Mouse (Mus musculus) stomach, postnatal 0 days (tissue): ENCODE measurements around the gene Lias.

ENCODE experiments used
- CTCF ChIP-seq: IDR thresholded peaks from 2 replicates; pipeline ENCODE4 v1.5.1; 2016; ENCODE audit warnings: antibody characterized with exemption, low read depth, mild to moderate bottlenecking, moderate library complexity
- EP300 ChIP-seq: optimal IDR thresholded peaks from 2 replicates; pipeline ENCODE3; 2016; ENCODE audit warnings: antibody characterized with exemption

GRCm38 (mm10) chr5:65435363-65435805, 44.1 kb downstream of the Lias start:
- TF ChIP-seq EP300 (no peak), CTCF (no peak)
